8 mouse cellular contexts compared by ENCODE assay signal in the genomic region with DNA sequence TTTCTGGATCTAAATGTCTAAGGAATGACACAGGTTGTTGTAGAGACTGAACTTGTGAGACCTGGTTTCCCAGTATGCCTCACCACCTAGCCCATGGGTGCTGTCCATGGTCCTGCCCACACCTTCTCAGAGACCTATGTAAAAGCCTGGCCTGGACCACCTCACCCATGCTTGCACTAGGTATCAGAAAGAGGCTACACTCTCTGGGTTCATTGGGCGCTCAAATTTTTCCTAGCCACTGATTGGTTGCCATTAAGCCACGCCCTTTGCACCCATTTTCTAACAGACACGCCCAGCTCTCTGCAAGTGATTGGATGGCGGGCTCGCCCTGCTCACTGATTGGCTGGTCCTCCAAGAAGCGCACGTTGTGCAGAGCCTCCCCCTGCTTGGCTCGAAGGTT. TPM values are rescaled to one million over a fixed set of nuclear protein-coding genes. Genes with fewer than 3 reads are reported as not detected.
DNase-seq lines count a peak whose midpoint lies in the region; ATAC-seq and TF ChIP-seq lines count a peak whose summit lies in the region.

No protein-coding gene starts in this region.

- peaks cover 59% of the 10 kb centered on the region for H3K36me3 ChIP-seq in hindbrain, embryonic 10.5 days
- H3K36me3 ChIP-seq in hindbrain, embryonic 16.5 days (ENCODE audit: control insufficient read depth, insufficient read depth, low read length), result peaks cover 24% of the 10 kb centered on the region
- H3K36me3 ChIP-seq in MEL (ENCODE audit: control insufficient read depth in 1 of 2, insufficient read depth in 2 of 2, low read length in 2 of 2), result no peaks in the 10 kb centered on the region
- peaks cover 32% of the 10 kb centered on the region for H3K36me3 ChIP-seq in kidney, embryonic 15.5 days
- H3K36me3 ChIP-seq in midbrain, embryonic 15.5 days (replicated peaks), result peaks cover 33% of the 10 kb centered on the region

- H3K79me2 ChIP-seq in MEL (ENCODE audit: control insufficient read depth, insufficient read depth, low read length, poor library complexity), result peaks cover 7% of the 10 kb centered on the region

- no peak for TF ChIP-seq POLR2A in MEL (IDR thresholded peaks at IDR 0.05; ENCODE audit: control insufficient read depth in 1 of 2, insufficient read depth in 1 of 2, low read depth in 1 of 2, low read length in 2 of 2, poor library complexity in 1 of 2)

- H3K4me2 ChIP-seq in hindbrain, embryonic 16.5 days (ENCODE audit: low read length), result no peak overlapping the region
- no peak overlapping the region for H3K4me2 ChIP-seq in kidney, embryonic 15.5 days
- 0 out of 2 replicates have a peak overlapping the region, but pooled peaks have one; percentile 86 for H3K4me2 ChIP-seq in midbrain, embryonic 15.5 days

- H3K4me3 ChIP-seq in hindbrain, embryonic 10.5 days, result 0 out of 2 replicates have a peak overlapping the region, but pooled peaks have one; percentile 97
- no peak overlapping the region for H3K4me3 ChIP-seq in hindbrain, embryonic 16.5 days (ENCODE audit: low read length)
- H3K4me3 ChIP-seq in MEL (ENCODE audit: control insufficient read depth in 1 of 2, insufficient read depth in 1 of 2, low read depth in 2 of 2, low read length in 2 of 2), result no peak overlapping the region
- H3K4me3 ChIP-seq in kidney, embryonic 15.5 days (replicated peaks), result peak overlapping the region; percentile 85; the same call in 1 of the 2 replicates
- H3K4me3 ChIP-seq in midbrain, embryonic 15.5 days, result no peak overlapping the region

- H3K9me3 ChIP-seq in hindbrain, embryonic 10.5 days, result no peaks in the 10 kb centered on the region
- no peaks in the 10 kb centered on the region for H3K9me3 ChIP-seq in hindbrain, embryonic 16.5 days (ENCODE audit: control insufficient read depth, low read length)
- no peaks in the 10 kb centered on the region for H3K9me3 ChIP-seq in MEL (replicated peaks; ENCODE audit: insufficient read depth, low read length)
- H3K9me3 ChIP-seq in kidney, embryonic 15.5 days (replicated peaks), result no peaks in the 10 kb centered on the region
- H3K9me3 ChIP-seq in midbrain, embryonic 15.5 days, result no peaks in the 10 kb centered on the region

- peak; percentile 52 for DNase-seq in hindbrain, embryonic 10.5 days (ENCODE audit: low spot score)
- DNase-seq in MEL (ENCODE audit: low read depth, low spot score), result peak; percentile 87
- no peak for DNase-seq in layer of hippocampus, adult 9-11 months
- no peak for DNase-seq in right cerebral cortex, postnatal 10 days (ENCODE audit: low spot score in 2 of 2)
- DNase-seq in ovary, postnatal 10 days (ENCODE audit: low spot score), result no peak

- H3K4me1 ChIP-seq in hindbrain, embryonic 10.5 days (replicated peaks), result peaks cover 61% of the 10 kb centered on the region
- peaks cover 19% of the 10 kb centered on the region for H3K4me1 ChIP-seq in hindbrain, embryonic 16.5 days (ENCODE audit: control insufficient read depth, insufficient read depth, low read depth, low read length)
- H3K4me1 ChIP-seq in MEL (ENCODE audit: control insufficient read depth in 1 of 2, insufficient read depth in 2 of 2, low read length in 2 of 2), result peaks cover 0 to 6% of the 10 kb centered on the region in 2 experiments; a peak in 2 of 4 replicates
- H3K4me1 ChIP-seq in kidney, embryonic 15.5 days, result peaks cover 55% of the 10 kb centered on the region
- H3K4me1 ChIP-seq in midbrain, embryonic 15.5 days, result peaks cover 49% of the 10 kb centered on the region

- TF ChIP-seq CTCF in MEL (IDR thresholded peaks at IDR 0.05 in 2 of 3, conservative IDR thresholded peaks at IDR 0.05 in 1 of 3; ENCODE audit: control insufficient read depth in 1 of 3, insufficient read depth in 1 of 3, low read depth in 2 of 3, low read length in 3 of 3, poor library complexity in 1 of 3, severe bottlenecking in 1 of 3), result no peak

- WGBS in hindbrain, embryonic 10.5 days, result 53% methylated on average over 8 of the region's 8 CpGs
- 59% methylated on average over 8 of the region's 8 CpGs for WGBS in hindbrain, embryonic 16.5 days
- WGBS in kidney, embryonic 15.5 days, result 54% methylated on average over 8 of the region's 8 CpGs
- WGBS in midbrain, embryonic 15.5 days, result 57% methylated on average over 8 of the region's 8 CpGs

- no peak overlapping the region for H3K9ac ChIP-seq in hindbrain, embryonic 16.5 days (ENCODE audit: low read depth, low read length)
- no peak overlapping the region for H3K9ac ChIP-seq in MEL (ENCODE audit: control insufficient read depth, low read depth, low read length, poor library complexity, severe bottlenecking)
- H3K9ac ChIP-seq in kidney, embryonic 15.5 days, result no peak overlapping the region
- no peak overlapping the region for H3K9ac ChIP-seq in midbrain, embryonic 15.5 days

- TF ChIP-seq EP300 in MEL (IDR thresholded peaks at IDR 0.05; ENCODE audit: low read depth in 1 of 2, low read length in 2 of 2), result no peak

- peaks cover 32% of the 10 kb centered on the region for H3K27me3 ChIP-seq in hindbrain, embryonic 10.5 days (ENCODE audit: insufficient read depth, poor library complexity, severe bottlenecking)
- no peaks in the 10 kb centered on the region for H3K27me3 ChIP-seq in hindbrain, embryonic 16.5 days (replicated peaks; ENCODE audit: control insufficient read depth, insufficient read depth, low read length)
- H3K27me3 ChIP-seq in MEL (ENCODE audit: control insufficient read depth in 1 of 2, insufficient read depth in 2 of 2, low read length in 2 of 2), result no peaks in the 10 kb centered on the region
- no peaks in the 10 kb centered on the region for H3K27me3 ChIP-seq in kidney, embryonic 15.5 days
- H3K27me3 ChIP-seq in midbrain, embryonic 15.5 days (replicated peaks), result no peaks in the 10 kb centered on the region

- TF ChIP-seq RAD21 in MEL (IDR thresholded peaks at IDR 0.05; ENCODE audit: low read depth, low read length), result no peak

- H3K27ac ChIP-seq in hindbrain, embryonic 10.5 days, result no peak overlapping the region
- no peak overlapping the region for H3K27ac ChIP-seq in hindbrain, embryonic 16.5 days (ENCODE audit: low read depth, low read length)
- no peak overlapping the region for H3K27ac ChIP-seq in MEL (ENCODE audit: control insufficient read depth, low read depth, low read length)
- H3K27ac ChIP-seq in kidney, embryonic 15.5 days, result no peak overlapping the region
- no peak overlapping the region for H3K27ac ChIP-seq in midbrain, embryonic 15.5 days

- no peak for ATAC-seq in hindbrain, embryonic 16.5 days
- ATAC-seq in kidney, embryonic 15.5 days (replicated peaks; ENCODE audit: low FRiP score), result no peak
- no peak for ATAC-seq in midbrain, embryonic 15.5 days (replicated peaks)

TF ChIP-seq in MEL, 35 proteins besides CTCF, POLR2A, EP300 and RAD21 (continues in another document):
- peak; percentile 95 for TF ChIP-seq SIN3A (IDR thresholded peaks at IDR 0.05; ENCODE audit: low read length)

RNA-seq across cellular contexts. Expression of a gene that starts 1.8 kb away (rescaled TPM):
- 3.3 and 6.8 TPM in 2 replicates for polyA plus RNA-seq in hindbrain, embryonic 10.5 days (2016; fragmentation: Nextera tagmentation; extraction: Ambion mirVana)
- 2.3 and 4.5 TPM in 2 replicates for polyA plus RNA-seq in hindbrain, embryonic 16.5 days (2015; fragmentation: Nextera tagmentation; extraction: Ambion mirVana)
- 3.5 and 3.9 TPM in 2 replicates for total RNA-seq in MEL (2012; rRNA removed)
- 1 to 10 TPM in 1 of 2 experiments, not detected in 1; 4.8 TPM for polyA plus RNA-seq in MEL (2012; ENCODE audit: insufficient read depth in 1 of 2, insufficient read length in 2 of 2, low read depth in 1 of 2, low replicate concordance in 2 of 2, missing spikeins in 1 of 2)
- polyA plus RNA-seq in kidney, embryonic 15.5 days (2015; fragmentation: Nextera tagmentation; extraction: Ambion mirVana), result 1.4 and 2.0 TPM in 2 replicates
- 9.6 and 10.9 TPM in 2 replicates for polyA plus RNA-seq in midbrain, embryonic 15.5 days (2015; fragmentation: Nextera tagmentation; extraction: Ambion mirVana)

RNA-seq across cellular contexts. Expression of a gene that starts 4.0 kb away (rescaled TPM):
- polyA plus RNA-seq in hindbrain, embryonic 10.5 days (2016; fragmentation: Nextera tagmentation; extraction: Ambion mirVana), result 18.2 and 22.5 TPM in 2 replicates
- 14.0 and 14.6 TPM in 2 replicates for polyA plus RNA-seq in hindbrain, embryonic 16.5 days (2015; fragmentation: Nextera tagmentation; extraction: Ambion mirVana)
- total RNA-seq in MEL (2012; rRNA removed), result 45.5 and 49.4 TPM in 2 replicates
- polyA plus RNA-seq in MEL (2012; ENCODE audit: insufficient read depth in 1 of 2, insufficient read length in 2 of 2, low read depth in 1 of 2, low replicate concordance in 2 of 2, missing spikeins in 1 of 2), result 10 to 100 TPM in 1 of 2 experiments, not detected in 1; 50.1 TPM
- polyA plus RNA-seq in kidney, embryonic 15.5 days (2015; fragmentation: Nextera tagmentation; extraction: Ambion mirVana), result 21.3 and 22.9 TPM in 2 replicates
- 12.0 and 13.9 TPM in 2 replicates for polyA plus RNA-seq in midbrain, embryonic 15.5 days (2015; fragmentation: Nextera tagmentation; extraction: Ambion mirVana)

RNA-seq across cellular contexts. Expression of a gene that starts 14.9 kb away (rescaled TPM):
- polyA plus RNA-seq in hindbrain, embryonic 10.5 days (2016; fragmentation: Nextera tagmentation; extraction: Ambion mirVana), result 147 and 169 TPM in 2 replicates
- polyA plus RNA-seq in hindbrain, embryonic 16.5 days (2015; fragmentation: Nextera tagmentation; extraction: Ambion mirVana), result 240 and 247 TPM in 2 replicates
- 49.7 and 59.6 TPM in 2 replicates for total RNA-seq in MEL (2012; rRNA removed)
- 100 to 1,000 TPM in 1 of 2 experiments, not detected in 1; 110 TPM for polyA plus RNA-seq in MEL (2012; ENCODE audit: insufficient read depth in 1 of 2, insufficient read length in 2 of 2, low read depth in 1 of 2, low replicate concordance in 2 of 2, missing spikeins in 1 of 2)
- polyA plus RNA-seq in kidney, embryonic 15.5 days (2015; fragmentation: Nextera tagmentation; extraction: Ambion mirVana), result 98.1 and 106 TPM in 2 replicates
- polyA plus RNA-seq in midbrain, embryonic 15.5 days (2015; fragmentation: Nextera tagmentation; extraction: Ambion mirVana), result 240 and 242 TPM in 2 replicates

RNA-seq across cellular contexts. Expression of a gene that starts 19.2 kb away (rescaled TPM):
- polyA plus RNA-seq in hindbrain, embryonic 10.5 days (2016; fragmentation: Nextera tagmentation; extraction: Ambion mirVana), result 221 and 249 TPM in 2 replicates
- 168 and 172 TPM in 2 replicates for polyA plus RNA-seq in hindbrain, embryonic 16.5 days (2015; fragmentation: Nextera tagmentation; extraction: Ambion mirVana)
- total RNA-seq in MEL (2012; rRNA removed), result 123 and 143 TPM in 2 replicates
- polyA plus RNA-seq in MEL (2012; ENCODE audit: insufficient read depth in 1 of 2, insufficient read length in 2 of 2, low read depth in 1 of 2, low replicate concordance in 2 of 2, missing spikeins in 1 of 2), result 100 to 1,000 TPM in 1 of 2 experiments, not detected in 1; 196 TPM
- polyA plus RNA-seq in kidney, embryonic 15.5 days (2015; fragmentation: Nextera tagmentation; extraction: Ambion mirVana), result 178 and 198 TPM in 2 replicates
- 173 and 174 TPM in 2 replicates for polyA plus RNA-seq in midbrain, embryonic 15.5 days (2015; fragmentation: Nextera tagmentation; extraction: Ambion mirVana)

RNA-seq across cellular contexts. Expression of a gene that starts 20.5 kb away (rescaled TPM):
- polyA plus RNA-seq in hindbrain, embryonic 10.5 days (2016; fragmentation: Nextera tagmentation; extraction: Ambion mirVana), result 76.3 and 88.4 TPM in 2 replicates
- 172 and 182 TPM in 2 replicates for polyA plus RNA-seq in hindbrain, embryonic 16.5 days (2015; fragmentation: Nextera tagmentation; extraction: Ambion mirVana)
- 26.3 and 28.5 TPM in 2 replicates for total RNA-seq in MEL (2012; rRNA removed)
- polyA plus RNA-seq in MEL (2012; ENCODE audit: insufficient read depth in 1 of 2, insufficient read length in 2 of 2, low read depth in 1 of 2, low replicate concordance in 2 of 2, missing spikeins in 1 of 2), result 10 to 100 TPM in 1 of 2 experiments, not detected in 1; 39.2 TPM
- 42.8 and 47.0 TPM in 2 replicates for polyA plus RNA-seq in kidney, embryonic 15.5 days (2015; fragmentation: Nextera tagmentation; extraction: Ambion mirVana)
- polyA plus RNA-seq in midbrain, embryonic 15.5 days (2015; fragmentation: Nextera tagmentation; extraction: Ambion mirVana), result 188 and 206 TPM in 2 replicates

Comparison
In these comparisons a context has a peak if more than half of its experiments do, and no peak if none do; other contexts are left out.
1. H3K4me3 ChIP-seq: peak in hindbrain, embryonic 10.5 days (single experiment) and kidney, embryonic 15.5 days (single experiment); none in hindbrain, embryonic 16.5 days (single experiment), MEL (0 of 2) and midbrain, embryonic 15.5 days (single experiment).
2. DNase-seq: peak in hindbrain, embryonic 10.5 days (single experiment) and MEL (single experiment); none in layer of hippocampus, adult 9-11 months (single experiment), right cerebral cortex, postnatal 10 days (0 of 2) and ovary, postnatal 10 days (single experiment).